Mouse (Mus musculus): ENCODE data around the gene Dpm2. TPM values are rescaled to one million over a fixed set of nuclear protein-coding genes. Genes with fewer than 3 reads are reported as not detected.
A peak's percentile ranks its signal among the peaks of the same experiment; 100 is the strongest.

Dpm2 gene
- polyA plus RNA-seq, 1 experiment from 2014 or later: 105 TPM

GRCm38 (mm10) chr2:32574901-32575585 lies 4.4 kb downstream of the Dpm2 start:
- ATAC-seq (ENCODE audit: low FRiP score, low TSS enrichment): no peak
- Histone ChIP-seq H3K4me1 (ENCODE audit: control insufficient read depth, insufficient read depth, low read length) (peaks cover 11% of the 10 kb centered on the region), H3K9me3 (ENCODE audit: control insufficient read depth, low read length) (no peaks in the 10 kb centered on the region), H3K4me2 (replicated peaks; ENCODE audit: low read depth, low read length) (peak overlapping the region; percentile 79), H3K9ac (ENCODE audit: low read depth, low read length) (peak overlapping the region; percentile 38), H3K36me3 (ENCODE audit: control insufficient read depth, insufficient read depth, low read length) (no peaks in the 10 kb centered on the region), H3K4me3 (ENCODE audit: low read length) (peak overlapping the region; percentile 37), H3K27ac (ENCODE audit: low read depth, low read length) (no peak overlapping the region), H3K27me3 (ENCODE audit: control insufficient read depth, insufficient read depth, low read length) (peaks cover 4% of the 10 kb centered on the region; the same call in 1 of the 2 replicates)
- 2% methylated on average over 26 of the region's 26 CpGs for WGBS

- no peaks in the 10 kb centered on the region for H3K9me3 ChIP-seq (ENCODE audit: control insufficient read depth, low read length)
- peak; percentile 55 for ATAC-seq (ENCODE audit: low FRiP score, low TSS enrichment)
- 5% methylated on average over 28 of the region's 28 CpGs for WGBS
These were observed 5.0 kb downstream of the Dpm2 start, which contains the start of gene 9430097D07Rik for GRCm38 (mm10) chr2:32575586-32576160. Gene 9430097D07Rik (minus strand): TSS chr2:32575684.

GRCm38 (mm10) chr2:32576532-32576931 lies 5.9 kb downstream of the Dpm2 start:
- H3K9ac ChIP-seq (ENCODE audit: low read depth, low read length): no peak overlapping the region
- no peak for ATAC-seq (ENCODE audit: low FRiP score, low TSS enrichment)
- no peak overlapping the region for H3K27ac ChIP-seq (ENCODE audit: low read depth, low read length)
- no peaks in the 10 kb centered on the region for H3K9me3 ChIP-seq (ENCODE audit: control insufficient read depth, low read length)
- WGBS: 89% methylated on average over 9 of the region's 9 CpGs
- no peaks in the 10 kb centered on the region for H3K36me3 ChIP-seq (ENCODE audit: control insufficient read depth, insufficient read depth, low read length)
- no peak overlapping the region for H3K4me2 ChIP-seq (replicated peaks; ENCODE audit: low read depth, low read length)
- no peak overlapping the region for H3K4me3 ChIP-seq (ENCODE audit: low read length)
- H3K4me1 ChIP-seq (ENCODE audit: control insufficient read depth, insufficient read depth, low read length): peaks cover 7% of the 10 kb centered on the region
- H3K27me3 ChIP-seq (ENCODE audit: control insufficient read depth, insufficient read depth, low read length): peaks cover 4% of the 10 kb centered on the region; the same call in 1 of the 2 replicates

More at GRCm38 (mm10) chr2:32575586-32576160, 5.0 kb downstream of the Dpm2 start, which contains the start of gene 9430097D07Rik:
- Histone ChIP-seq H3K27me3 (ENCODE audit: control insufficient read depth, insufficient read depth, low read length) (peaks cover 4% of the 10 kb centered on the region; the same call in 1 of the 2 replicates), H3K4me1 (ENCODE audit: control insufficient read depth, insufficient read depth, low read length) (peaks cover 11% of the 10 kb centered on the region), H3K4me3 (ENCODE audit: low read length) (peak within 1 kb of the TSS; percentile 37), H3K36me3 (ENCODE audit: control insufficient read depth, insufficient read depth, low read length) (no peaks in the 10 kb centered on the region), H3K27ac (ENCODE audit: low read depth, low read length) (no peak within 1 kb of the TSS), H3K4me2 (replicated peaks; ENCODE audit: low read depth, low read length) (peak within 1 kb of the TSS; percentile 79), H3K9ac (ENCODE audit: low read depth, low read length) (peak within 1 kb of the TSS; percentile 38)

GRCm38 (mm10) chr2:32578146-32579046 lies 7.7 kb downstream of the Dpm2 start:
- H3K27me3 ChIP-seq (ENCODE audit: control insufficient read depth, insufficient read depth, low read length): peaks cover 7% of the 10 kb centered on the region; the same call in 1 of the 2 replicates
- no peaks in the 10 kb centered on the region for H3K9me3 ChIP-seq (ENCODE audit: control insufficient read depth, low read length)
- no peaks in the 10 kb centered on the region for H3K36me3 ChIP-seq (ENCODE audit: control insufficient read depth, insufficient read depth, low read length)
- WGBS: 38% methylated on average over 26 of the region's 30 CpGs
- H3K27ac ChIP-seq (ENCODE audit: low read depth, low read length): no peak overlapping the region
- H3K4me1 ChIP-seq (ENCODE audit: control insufficient read depth, insufficient read depth, low read length): peaks cover 5% of the 10 kb centered on the region; the same call in 1 of the 2 replicates
- no peak for ATAC-seq (ENCODE audit: low FRiP score, low TSS enrichment)
- H3K9ac ChIP-seq (ENCODE audit: low read depth, low read length): no peak overlapping the region
- H3K4me2 ChIP-seq (replicated peaks; ENCODE audit: low read depth, low read length): no peak overlapping the region
- no peak overlapping the region for H3K4me3 ChIP-seq (ENCODE audit: low read length)

GRCm38 (mm10) chr2:32581450-32582095 lies 10.9 kb downstream of the Dpm2 start:
- Histone ChIP-seq H3K36me3 (ENCODE audit: control insufficient read depth, insufficient read depth, low read length) (no peaks in the 10 kb centered on the region), H3K4me3 (ENCODE audit: low read length) (peak overlapping the region; percentile 26), H3K27ac (ENCODE audit: low read depth, low read length) (no peak overlapping the region), H3K9me3 (ENCODE audit: control insufficient read depth, low read length) (no peaks in the 10 kb centered on the region), H3K27me3 (ENCODE audit: control insufficient read depth, insufficient read depth, low read length) (peaks cover 7% of the 10 kb centered on the region; the same call in 1 of the 2 replicates), H3K4me1 (ENCODE audit: control insufficient read depth, insufficient read depth, low read length) (no peaks in the 10 kb centered on the region), H3K9ac (ENCODE audit: low read depth, low read length) (no peak overlapping the region), H3K4me2 (replicated peaks; ENCODE audit: low read depth, low read length) (no peak overlapping the region; the same call in none of the 2 replicates)
- WGBS: 35% methylated on average over 19 of the region's 19 CpGs
- no peak; the same call in 1 of the 2 replicates for ATAC-seq (ENCODE audit: low FRiP score, low TSS enrichment)

GRCm38 (mm10) chr2:32582830-32583799 lies 12.5 kb downstream of the Dpm2 start:
- peak; percentile 61 for ATAC-seq (ENCODE audit: low FRiP score, low TSS enrichment)
- H3K27me3 ChIP-seq (ENCODE audit: control insufficient read depth, insufficient read depth, low read length): peaks cover 5% of the 10 kb centered on the region; the same call in 1 of the 2 replicates
- H3K27ac ChIP-seq (ENCODE audit: low read depth, low read length): no peak overlapping the region
- WGBS: 13% methylated on average over 37 of the region's 37 CpGs
- H3K36me3 ChIP-seq (ENCODE audit: control insufficient read depth, insufficient read depth, low read length): no peaks in the 10 kb centered on the region
- H3K9ac ChIP-seq (ENCODE audit: low read depth, low read length): 0 out of 2 replicates have a peak overlapping the region, but pooled peaks have one; percentile 18
- peak overlapping the region; percentile 20 for H3K4me3 ChIP-seq (ENCODE audit: low read length)
- H3K9me3 ChIP-seq (ENCODE audit: control insufficient read depth, low read length): no peaks in the 10 kb centered on the region
- peaks cover 8% of the 10 kb centered on the region; the same call in 1 of the 2 replicates for H3K4me1 ChIP-seq (ENCODE audit: control insufficient read depth, insufficient read depth, low read length)
- peak overlapping the region; percentile 34 for H3K4me2 ChIP-seq (replicated peaks; ENCODE audit: low read depth, low read length)

GRCm38 (mm10) chr2:32585149-32585714 lies 14.6 kb downstream of the Dpm2 start:
- Histone ChIP-seq H3K27me3 (ENCODE audit: control insufficient read depth, insufficient read depth, low read length) (0 out of 2 replicates have a peak, but pooled peaks cover 3% of the 10 kb centered on the region), H3K4me1 (ENCODE audit: control insufficient read depth, insufficient read depth, low read length) (peaks cover 12% of the 10 kb centered on the region; the same call in 1 of the 2 replicates), H3K9ac (ENCODE audit: low read depth, low read length) (no peak overlapping the region), H3K9me3 (ENCODE audit: control insufficient read depth, low read length) (no peaks in the 10 kb centered on the region), H3K27ac (ENCODE audit: low read depth, low read length) (no peak overlapping the region), H3K4me3 (ENCODE audit: low read length) (no peak overlapping the region), H3K36me3 (ENCODE audit: control insufficient read depth, insufficient read depth, low read length) (no peaks in the 10 kb centered on the region), H3K4me2 (replicated peaks; ENCODE audit: low read depth, low read length) (no peak overlapping the region)
- ATAC-seq (ENCODE audit: low FRiP score, low TSS enrichment): no peak
- WGBS: 82% methylated on average over 7 of the region's 7 CpGs

Data from kidney, embryonic 14.5 days (tissue).